Mouse (Mus musculus) kidney, postnatal 25 days (tissue): ENCODE data around the gene Tll1.
"Not testable (repeated sequence)": the region's sequence is repeated elsewhere in the genome, so short reads cannot be mapped to it uniquely, and the experiment has no call there.

Source experiments
- DNase-seq, 2 experiments: peaks; one replicate each; pipeline ENCODE4 v3.0.0; 2021; ENCODE audit warnings: mixed read lengths in 2 of 2

Tll1 gene

GRCm38 (mm10) chr8:64057571-64057970 lies 148.5 kb downstream of the Tll1 start:
- no peak for DNase-seq

DNA sequence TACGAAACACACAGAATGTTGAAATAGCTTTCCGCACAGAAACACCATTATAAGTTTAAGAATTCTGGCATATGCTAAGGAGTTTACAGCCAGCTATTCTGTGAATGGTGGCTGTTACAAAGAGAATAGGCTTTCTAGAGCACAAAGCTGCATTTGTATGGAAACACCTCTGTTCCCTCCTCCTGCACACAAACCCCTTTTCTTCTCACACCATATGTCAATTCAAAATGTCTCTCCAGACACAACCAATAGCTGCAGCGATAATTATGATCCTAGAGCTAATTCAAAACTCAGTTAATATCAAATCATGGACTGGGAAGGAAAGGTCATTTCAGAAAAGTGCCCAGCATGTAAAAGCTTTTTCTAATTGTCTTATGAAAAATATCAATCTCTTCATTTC lies 157.5 kb downstream of the Tll1 start:
- no peak for DNase-seq

DNA sequence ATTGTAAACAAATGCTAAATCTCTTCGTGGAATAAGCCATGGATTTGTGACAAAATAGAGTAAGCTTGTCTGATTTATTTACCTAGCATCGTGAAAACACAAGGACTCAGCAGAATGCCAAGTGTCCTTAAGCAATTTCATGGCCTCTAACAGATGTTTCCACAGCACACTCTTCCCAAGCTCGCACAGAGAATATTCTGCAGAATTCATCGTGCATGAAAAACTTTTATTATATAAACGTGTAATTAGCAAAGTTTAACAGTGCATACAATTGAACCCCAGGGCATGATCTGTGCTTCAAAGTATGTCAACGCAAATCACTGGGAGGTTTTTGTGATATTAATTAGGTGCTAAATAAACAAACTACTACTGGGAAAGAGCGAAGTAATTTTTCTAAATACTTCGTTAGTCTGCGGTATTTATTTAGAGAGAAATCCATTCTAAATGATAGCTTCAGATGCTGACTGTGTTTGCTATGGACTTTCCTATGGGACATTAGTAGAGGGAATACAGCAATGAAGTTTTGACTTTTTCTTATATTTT lies 158.0 kb downstream of the Tll1 start:
- DNase-seq: no peak

GRCm38 (mm10) chr8:64041303-64041884 lies 164.7 kb downstream of the Tll1 start:
- no peak for DNase-seq

DNA sequence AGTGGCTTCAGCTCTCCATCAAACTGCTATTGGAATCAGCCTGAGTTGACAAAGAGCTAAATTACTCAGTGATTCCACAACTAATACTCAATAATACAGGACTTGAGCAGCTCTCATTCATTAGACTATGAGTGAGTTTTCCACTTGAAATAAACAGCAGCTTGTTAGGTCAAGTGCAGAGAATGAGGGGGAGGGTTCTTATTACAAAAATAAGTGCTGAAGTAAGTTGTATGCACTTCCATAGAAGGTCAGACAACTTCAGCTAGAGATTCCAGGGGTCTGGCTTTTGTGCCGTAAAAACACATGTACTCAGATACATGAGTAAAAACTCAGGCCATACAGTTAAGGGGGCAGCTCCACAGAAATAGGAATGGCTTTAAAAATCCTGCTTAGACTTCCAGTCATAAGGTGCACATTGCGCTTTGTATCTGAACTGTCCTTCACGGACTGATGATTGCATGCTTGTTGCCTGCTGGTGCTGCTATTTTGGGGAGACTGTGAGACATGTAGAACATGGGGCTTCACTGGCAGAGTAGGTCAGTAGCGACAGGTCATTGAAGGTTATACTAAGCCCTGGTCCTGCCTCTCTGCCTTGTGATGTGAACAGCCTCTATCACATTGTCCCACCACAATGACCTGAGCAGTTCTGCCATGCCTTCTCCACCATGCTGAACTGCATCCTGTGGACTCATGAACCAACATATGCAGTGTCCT lies 175.2 kb downstream of the Tll1 start:
- DNase-seq: no peak

DNA sequence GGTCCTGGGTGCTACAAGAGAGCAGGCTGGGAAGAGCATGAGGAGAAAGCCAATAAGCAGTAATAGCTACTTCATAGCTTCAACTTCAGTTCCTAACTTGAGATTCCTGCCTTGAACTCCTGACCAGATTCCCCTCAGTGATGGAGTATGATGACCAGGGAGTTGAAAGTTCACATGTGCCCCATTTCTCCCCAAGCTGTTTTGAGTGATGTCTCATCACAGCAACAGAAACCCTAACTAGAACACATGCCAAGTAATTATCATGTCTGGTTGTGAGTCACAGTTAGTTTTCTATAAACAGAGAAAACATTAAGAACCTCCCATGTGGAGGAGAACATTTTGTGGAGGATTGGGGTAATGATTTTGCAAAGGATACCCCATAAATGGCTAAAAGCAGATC lies 176.0 kb downstream of the Tll1 start:
- DNase-seq: no peak

GRCm38 (mm10) chr8:64029525-64029924 lies 176.5 kb downstream of the Tll1 start:
- DNase-seq: no peak

DNA sequence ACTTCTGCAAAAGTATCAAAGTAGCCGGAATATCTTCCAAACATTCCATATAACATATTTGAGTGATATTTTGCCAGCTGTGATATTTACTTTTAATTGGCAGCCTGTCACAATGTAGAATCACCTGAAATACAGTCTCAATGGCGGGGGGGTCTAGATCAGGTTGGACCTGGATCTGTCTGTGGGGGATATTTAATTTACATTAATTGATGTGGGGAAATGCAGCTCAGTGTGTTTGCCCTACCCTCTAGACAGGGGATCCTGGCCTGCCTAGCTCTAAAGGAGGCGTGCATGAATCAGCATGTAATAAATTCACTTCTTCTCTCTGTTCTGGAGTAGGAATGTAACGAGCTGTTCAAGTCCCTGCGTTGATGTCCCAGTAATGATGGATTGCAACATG lies 181.7 kb downstream of the Tll1 start:
- DNase-seq: no peak

DNA sequence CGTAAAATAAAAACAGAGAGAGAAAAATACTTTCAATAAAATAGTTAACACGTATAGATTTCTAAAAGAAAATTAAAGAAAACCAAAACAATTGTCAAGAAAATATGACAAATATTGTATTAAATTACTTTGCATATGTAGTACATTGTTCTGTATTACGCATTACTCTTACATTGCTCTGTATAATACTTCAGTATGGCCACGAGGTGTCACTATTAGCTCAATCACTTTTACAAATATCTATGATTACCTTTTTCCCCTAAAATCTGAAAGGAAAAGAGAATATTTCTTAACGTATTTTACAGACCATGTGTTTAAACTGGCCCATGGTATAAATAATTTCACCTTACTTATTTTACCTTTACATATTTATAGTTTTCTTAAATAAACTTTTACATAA lies 182.5 kb downstream of the Tll1 start:
- no peak for DNase-seq

DNA sequence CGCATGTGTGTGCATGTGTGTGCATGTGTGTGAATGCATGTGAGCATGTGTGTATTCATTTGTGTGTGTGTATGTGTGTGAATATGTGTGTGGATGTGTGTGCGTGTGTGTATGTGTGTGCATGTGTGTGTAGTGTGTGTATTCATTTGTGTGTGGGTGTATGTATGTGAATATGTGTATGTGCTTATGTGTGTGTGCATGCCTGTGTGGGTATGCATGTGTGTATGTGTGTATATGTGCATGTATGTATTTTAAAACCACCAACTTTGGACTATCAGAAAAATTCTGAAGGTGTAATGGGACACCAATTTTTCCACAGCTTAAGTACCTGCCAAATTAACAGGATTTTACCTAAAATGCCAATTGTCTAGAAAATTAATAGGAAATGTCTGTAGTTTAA lies 183.0 kb downstream of the Tll1 start:
- no peak for DNase-seq

- not testable (repeated sequence) for DNase-seq
Observed at GRCm38 (mm10) chr8:63970612-63971391, 235.3 kb downstream of the Tll1 start.
